Mouse (Mus musculus) hindlimb bud, embryonic 11.5 days (tissue): ENCODE measurements around the gene Mex3a.

Source experiments
- DNase-seq: peaks from one replicate; pipeline ENCODE4 v3.0.0-alpha.2; 2012; ENCODE audit warnings: low read depth, low spot score; ENCODE audit errors: extremely low spot score

Gene Mex3a

DNA sequence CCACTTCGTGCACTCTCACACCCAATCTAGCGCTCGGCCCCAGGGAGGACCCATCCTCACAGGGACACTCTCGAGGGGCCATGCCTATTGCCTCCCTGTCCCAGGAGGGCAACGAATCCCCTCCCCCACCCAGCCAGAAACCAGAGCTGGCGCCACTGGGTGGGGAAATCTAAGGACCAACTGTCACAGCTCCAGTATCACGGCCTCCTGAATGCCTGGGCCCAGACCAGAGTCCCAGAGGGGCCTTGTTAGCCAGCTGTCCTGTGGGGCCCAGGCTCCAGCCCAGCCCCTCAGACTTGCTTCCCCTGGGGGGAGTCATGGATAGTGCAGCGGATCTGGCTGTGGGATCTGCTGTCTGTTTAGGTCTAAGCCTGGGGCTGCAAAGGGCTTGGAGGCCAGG, 4.6 kb upstream of the Mex3a start:
- DNase-seq, result no peak

DNA sequence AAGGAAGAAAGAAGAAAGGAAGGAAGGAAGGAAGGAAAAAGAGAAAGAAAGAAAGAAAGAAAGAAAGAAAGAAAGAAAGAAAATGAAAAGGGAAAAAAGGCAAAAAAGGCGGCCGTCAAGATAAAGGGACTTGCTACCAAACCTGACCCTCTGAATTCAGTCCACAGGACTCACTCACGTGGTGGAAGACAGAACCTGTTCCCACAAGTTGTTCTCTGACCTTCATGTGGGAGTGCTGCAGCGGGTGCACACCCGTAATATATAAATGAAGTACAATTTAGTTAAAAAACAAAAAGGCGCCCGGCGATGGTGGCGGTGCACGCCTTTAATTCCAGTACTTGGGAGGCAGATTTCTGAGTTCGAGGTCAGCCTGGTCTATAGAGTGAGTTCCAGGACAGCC, 3.5 kb upstream of the Mex3a start:
- no peak for DNase-seq

DNA sequence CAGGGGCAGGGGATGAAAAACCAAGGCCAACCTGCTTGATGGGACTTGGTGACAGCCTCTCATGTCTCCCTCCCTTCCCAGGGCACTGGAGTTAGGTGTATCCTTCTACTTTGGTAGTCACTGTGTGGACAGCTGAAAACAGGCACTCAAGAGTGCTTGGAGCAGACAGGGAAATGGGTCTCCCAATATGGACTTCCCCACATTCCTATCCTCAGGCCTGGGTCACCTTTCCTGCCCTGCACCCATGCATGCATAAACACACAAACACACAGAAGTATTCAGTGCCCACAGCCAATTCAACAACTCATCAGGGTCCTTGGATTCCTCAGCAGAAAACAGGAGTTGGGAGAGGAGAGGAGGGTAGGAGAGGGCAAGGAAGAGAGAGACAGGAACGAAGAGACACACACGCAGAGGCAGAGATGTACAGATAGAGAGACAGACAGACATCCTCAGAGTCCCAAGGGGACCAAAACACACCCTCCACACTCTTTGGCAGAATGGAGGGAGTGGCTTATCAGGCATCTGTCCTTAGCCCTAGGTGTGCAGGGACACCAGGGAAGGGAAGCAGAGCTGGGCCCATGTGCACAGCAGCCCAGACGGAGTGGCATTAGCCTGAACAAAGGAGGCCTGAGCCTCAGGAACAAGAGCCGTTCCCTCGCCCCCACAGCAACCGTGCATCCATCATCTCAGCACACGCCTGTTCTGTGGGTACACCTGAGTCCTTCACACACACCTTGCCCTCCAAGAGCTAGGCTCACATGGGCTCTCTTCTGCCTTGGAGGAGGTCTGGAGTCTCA, 2.8 kb upstream of the Mex3a start:
- DNase-seq, result no peak

DNA sequence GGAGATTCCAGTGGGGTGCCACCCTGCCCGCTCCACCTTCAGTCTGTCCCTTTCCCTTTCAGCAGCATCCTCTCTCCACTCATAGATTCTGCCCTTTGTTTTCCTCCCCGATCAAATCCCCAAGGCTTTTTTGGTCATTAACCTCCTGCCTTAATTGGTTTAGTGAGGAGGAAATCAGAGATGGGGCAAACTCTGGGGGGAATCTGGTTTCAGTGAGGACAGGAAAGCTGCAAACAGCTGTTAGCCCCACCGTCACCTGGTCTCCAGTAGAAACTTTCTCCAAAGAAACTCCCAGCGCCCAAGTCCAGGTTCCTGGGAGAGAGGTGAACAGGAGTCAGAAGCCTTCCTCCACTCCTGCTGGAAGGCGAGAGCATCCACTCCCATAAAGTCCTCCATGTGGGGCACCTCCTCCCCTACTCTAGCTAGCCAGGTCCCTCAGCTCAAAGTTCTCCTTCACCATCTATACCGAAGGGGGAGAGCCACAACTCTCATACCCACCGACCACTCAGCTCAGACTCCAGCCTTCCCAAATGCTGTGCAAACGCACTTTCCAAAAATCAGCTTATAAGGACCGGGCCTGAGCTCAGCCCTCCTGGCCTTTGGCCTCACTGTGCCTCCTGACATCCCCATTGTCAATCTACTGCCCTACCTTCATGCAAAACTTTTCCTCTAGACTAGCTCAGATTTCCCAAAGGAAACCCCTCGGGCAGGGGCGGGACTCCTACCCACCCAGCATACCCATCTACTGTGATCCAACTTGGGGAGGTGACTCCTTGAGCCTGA, 1.9 kb upstream of the Mex3a start:
- no peak for DNase-seq

DNA sequence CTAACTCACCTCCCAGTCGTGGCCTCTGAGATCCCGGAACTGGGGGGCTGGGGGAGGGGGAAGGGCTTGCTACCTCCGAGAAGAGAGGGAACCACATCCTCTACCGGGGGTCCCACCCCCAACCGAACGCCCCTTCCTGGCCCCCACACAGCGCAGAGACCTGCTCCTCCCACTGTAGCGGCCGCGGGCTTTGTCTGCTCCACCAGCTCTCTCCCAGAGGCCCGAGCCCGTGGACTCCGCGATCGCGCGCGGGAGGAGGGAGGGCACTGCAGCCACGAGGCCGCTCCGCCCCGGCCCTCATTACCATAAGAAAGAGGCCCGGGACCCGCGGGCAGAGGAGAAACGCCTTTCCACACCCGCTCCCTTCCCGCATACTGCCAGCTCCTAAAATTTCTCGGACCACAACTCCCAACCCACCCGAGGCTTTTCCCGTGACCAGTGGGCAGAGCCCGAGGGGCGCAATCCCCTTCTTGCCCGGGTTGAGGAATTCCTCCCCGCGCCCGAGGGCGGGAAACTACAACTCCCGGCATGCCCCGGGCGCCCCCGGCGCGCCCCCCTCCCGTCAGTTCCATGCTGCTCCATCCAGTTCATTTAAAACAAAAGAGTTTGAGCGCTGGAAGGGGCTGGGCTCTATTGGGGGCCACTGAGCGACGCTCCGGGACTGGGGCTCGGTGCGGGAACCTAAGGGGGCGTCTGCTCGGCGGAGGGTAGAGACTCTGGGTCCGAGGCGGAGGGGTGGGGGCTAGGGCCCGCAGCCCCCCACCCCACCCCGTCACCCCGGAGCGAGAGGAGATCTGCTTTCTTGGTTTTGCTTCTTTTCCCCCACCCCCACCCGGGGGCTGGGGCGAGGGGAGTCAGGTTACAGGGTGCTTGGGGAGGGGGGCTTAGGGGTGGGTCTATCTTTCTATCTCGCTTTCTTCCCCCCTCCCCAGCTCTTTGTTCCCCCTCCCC, 572 bp upstream of the Mex3a start:
- DNase-seq, result no peak

DNA sequence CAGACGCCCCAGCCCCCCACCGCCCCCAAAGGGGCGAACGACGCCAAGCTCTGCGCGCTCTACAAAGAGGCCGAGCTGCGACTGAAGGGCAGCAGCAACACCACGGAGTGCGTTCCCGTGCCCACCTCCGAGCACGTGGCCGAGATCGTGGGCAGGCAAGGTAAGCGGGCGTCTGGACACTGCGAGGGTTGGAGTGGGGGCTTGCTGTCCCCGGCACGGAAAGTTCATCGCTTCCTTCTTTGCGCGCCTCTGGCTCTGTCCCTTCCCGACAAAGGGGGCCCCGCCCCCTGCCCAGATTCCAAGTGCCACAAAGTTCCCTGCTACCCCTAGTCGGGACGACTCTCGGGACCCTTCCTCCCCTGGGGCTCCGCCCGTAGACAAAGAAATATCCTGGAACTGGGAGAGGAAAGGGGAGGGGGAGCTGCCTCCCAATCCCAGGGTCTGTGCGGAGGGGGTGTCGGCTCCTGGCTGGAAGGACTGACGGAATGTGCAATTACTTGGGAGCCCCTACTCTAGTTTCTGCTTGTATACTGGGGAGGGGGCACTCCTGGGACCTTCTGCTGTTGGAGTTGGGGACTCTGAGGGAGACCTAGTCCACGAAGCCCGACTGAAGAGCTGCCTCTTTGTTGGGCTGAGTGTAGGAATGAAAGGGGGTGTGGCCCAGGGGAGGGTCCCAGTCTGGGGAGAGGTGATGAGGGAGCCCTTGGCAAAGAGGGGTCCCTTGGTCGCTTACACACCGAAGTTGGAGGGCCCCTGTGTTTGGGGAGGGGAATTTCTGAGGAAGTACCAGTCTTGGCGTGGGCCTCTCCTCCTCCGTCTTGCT, 705 bp downstream of the Mex3a start:
- no peak for DNase-seq

DNA sequence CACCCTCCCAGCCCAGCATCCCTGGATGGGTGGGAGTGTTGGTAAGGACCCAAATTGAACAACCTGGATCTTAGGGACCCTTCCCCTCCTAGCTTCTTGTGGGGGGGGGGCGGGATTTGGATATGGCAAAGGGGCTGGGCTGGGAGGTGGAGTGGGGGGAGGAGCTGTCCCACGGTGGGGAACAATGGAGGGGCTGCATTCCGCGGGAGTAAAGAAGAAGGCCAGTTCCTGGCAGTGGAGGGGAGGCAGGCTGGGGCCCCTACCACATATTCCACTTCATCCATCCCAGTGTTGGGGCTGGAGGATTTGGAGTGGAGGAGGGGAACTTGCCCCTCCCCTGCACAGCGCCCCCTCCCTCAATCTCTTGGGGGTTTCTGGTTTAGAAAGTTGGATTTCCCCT, 1.5 kb downstream of the Mex3a start:
- no peak for DNase-seq

DNA sequence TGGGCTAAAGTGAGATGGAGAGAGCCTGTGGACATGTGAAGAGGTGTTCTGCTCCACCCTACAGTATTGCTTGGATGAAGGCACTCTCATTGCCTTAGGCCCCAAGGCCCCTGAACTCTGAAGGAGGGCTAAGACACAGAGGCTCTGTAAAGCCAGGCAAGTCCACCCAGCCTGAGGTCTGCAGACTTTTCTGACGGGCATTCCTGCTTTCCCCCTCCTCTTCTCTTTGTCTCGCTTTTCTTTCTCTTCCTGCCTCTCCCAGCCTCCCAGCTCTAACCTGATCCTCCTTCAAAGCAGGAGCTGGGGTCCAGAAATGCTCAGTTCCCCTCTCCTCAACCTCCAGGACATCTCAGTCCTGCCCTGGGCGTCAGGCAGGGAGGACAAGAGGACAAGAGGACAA, 2.8 kb downstream of the Mex3a start:
- no peak for DNase-seq

DNA sequence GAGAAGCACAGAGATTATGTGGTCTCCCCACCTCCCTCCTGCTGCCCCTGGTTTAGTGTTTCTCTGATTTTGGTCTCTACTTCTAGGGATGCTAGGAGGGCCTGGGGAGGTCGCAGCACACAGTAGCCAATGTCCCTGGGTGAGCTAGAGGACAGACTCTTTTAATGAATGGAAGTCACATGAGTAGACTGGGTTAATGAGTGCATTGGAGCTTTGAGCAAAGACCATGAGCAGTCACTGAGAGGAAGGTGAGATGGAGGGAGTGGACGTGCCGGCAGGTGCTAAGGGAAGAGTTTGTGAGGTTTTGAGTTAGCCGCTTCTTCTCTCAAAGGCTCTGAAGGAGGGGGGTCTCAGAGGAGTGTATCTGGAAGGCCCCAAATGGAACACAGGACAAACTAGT, 3.3 kb downstream of the Mex3a start:
- no peak for DNase-seq

DNA sequence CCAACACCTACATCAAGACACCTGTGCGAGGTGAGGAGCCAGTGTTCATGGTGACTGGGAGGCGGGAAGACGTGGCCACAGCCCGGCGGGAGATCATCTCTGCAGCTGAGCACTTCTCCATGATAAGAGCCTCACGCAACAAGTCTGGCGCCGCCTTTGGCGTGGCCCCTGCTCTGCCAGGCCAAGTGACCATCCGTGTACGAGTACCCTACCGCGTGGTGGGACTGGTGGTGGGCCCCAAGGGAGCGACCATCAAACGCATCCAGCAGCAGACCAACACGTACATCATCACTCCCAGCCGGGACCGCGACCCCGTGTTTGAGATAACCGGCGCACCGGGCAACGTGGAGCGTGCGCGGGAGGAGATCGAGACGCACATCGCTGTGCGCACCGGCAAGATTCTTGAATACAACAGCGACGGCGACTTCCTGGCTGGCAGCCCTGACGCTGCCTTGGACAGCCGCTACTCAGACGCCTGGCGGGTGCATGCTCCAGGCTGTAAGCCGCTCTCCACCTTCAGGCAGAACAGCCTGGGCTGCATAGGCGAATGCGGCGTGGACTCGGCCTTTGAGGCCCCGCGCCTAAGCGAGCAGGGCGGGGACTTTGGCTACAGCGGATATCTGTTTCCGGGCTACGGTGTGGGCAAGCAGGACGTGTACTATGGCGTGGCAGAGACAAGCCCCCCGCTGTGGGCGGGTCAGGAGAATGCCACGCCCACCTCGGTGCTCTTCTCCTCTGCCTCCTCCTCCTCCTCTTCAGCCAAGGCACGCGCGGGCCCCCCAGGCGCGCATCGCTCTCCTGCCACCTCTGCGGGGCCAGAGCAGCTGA, 4.1 kb downstream of the Mex3a start:
- no peak for DNase-seq

DNA sequence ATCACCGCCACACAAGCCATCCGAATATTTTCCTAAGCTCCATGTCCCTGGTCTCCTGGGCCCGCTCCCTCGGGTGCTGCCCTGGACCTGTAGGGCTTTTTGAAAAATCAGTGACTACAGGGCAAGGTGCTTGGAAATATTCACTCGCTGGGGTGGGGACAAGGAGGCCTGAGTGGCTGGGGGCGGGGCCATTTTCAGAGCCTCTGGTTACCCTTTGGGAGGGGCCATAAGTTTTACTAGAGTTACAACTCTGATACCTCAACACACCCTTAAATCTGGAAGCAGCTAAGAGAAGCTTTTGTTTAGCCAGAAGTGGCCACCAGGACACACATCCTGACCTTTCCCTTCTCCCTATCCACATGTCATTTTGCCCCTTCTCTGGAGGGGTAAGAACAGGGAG, 5.0 kb downstream of the Mex3a start:
- no peak for DNase-seq

DNA sequence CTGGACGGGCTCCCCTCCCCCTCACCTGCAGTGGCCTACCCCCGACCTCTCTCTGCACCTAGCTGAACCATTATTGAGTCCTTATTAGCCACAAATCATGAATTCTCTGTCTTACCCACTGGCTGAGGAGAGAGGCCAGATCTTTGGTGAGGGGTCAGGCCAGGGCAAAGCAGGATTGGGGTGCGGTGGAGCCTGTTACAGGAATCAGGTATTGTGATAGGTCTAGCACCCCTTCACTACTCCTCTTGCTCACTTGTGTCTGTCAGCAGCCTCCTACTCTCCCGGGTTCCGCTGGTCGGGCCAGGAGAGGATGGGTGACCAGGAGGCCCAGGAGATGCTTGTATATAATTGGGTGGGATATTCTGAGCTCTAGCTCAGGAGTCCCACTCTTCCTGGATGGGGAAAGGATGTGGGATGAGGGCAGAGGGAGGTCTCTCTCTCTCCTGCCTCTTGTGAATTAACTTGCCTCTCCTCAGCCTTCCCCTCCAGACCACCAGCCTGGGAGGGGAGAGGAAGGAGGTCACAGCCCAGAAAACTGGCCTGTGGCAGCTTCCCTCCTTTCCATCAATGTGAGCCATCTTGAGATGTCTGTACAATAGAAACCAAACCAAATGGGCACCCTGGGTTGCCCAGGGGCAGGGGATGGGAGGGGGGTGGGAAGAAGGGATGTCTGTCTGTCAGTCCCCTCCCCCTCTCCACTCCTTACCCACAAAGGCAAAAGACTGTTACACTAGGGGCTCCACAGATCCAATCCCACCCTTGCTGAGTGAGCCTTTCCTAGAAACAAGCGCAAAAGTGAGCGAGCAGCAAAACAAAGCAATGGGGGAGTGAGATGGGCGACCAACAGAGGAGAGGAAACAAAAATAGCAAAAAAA, 6.3 kb downstream of the Mex3a start:
- DNase-seq, result no peak

DNA sequence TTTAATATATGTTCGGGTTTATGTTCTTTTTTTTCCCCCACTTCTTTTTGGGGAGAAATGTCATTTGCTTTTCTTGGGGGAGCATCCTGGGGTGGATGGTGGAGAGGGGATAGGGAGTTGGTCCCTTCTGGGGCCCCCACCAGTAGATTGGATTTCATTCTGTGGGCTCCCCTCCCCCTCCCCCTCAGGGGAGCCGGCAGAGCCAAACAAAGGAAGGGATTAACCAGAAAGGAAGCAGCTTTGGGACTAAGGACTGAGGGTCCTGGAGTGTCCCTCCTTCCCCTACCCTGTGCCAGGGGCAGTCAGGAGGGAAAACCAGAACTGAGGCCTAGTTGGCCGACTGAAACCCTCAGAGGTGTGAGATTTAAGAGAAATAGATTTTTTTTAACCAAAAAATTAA, 7.2 kb downstream of the Mex3a start:
- no peak for DNase-seq

DNA sequence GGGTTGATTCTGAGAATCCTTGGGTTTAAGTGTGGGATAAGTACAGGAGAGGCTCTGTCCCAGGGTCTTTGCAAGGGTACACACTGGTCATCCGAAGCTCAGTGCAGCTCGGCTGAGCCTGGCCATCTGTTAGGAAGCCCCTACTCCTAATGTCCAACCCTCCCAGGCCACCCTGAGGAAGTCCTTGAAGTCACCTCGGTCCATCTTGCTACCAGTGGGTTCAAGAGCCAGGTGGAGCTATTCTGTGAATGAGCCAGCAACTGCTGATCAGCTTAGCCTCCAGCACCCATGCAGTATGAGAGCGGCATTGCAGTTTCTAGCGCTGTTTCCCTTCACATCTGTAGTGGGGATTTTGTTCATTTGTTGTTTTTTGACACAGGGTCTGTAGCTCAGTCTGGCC, 7.9 kb downstream of the Mex3a start:
- DNase-seq, result no peak

DNA sequence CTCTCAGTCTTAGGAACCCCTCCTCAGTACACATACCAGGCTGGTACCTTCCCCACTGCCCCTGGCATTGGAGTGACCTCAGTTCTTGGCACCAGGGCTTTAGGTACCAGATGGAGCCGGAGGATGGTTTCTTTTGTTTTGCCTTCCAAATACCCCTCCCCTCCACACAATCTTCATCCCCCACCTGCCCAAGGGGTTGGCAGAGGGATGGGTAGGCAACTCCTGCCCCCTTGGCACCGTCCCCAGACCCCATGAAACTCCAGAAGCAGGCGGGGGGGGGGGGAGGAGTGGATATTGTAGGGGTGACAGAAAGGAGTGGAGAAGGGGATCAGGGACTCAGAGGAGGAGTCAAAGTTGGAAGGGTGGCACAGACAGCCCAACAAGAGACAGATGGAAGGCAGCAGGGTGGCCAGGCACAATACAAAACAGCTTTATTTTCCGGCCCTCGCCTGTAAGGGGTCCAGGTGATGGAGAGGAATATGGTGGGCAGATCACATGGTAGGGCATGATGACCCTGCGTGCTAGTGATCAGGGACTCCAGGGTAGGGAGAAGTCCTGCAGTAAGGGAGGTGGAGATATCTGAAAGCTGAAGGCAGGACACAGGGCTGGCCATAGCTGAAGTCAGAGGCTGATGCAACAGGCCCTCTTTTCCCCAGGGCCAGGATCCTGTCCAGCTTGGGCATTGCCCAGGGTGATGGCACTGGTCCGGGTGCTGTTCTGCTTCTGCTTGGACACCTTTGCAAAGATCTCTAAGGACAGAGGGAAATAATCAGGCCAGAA, 9.6 kb downstream of the Mex3a start:
- no peak for DNase-seq

DNA sequence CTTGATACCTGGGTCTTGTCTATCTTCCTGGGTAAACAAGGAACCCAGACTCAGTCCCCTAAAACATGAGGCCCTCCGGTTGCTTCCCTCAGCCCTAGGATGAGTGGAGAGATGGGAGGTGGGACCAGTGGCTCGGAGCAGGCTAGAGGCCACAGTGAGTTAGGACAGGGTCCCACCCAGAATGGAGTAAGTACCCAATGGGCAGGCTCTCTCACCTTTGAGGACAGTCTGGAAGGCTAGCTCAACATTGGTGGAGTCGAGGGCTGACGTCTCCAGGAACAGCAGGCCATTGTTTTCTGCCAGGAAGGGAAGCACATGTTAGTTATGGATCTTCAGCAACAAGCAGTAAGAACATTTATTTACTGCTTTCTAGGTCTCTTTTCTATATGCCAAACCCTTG, 10.3 kb downstream of the Mex3a start:
- no peak for DNase-seq

DNA sequence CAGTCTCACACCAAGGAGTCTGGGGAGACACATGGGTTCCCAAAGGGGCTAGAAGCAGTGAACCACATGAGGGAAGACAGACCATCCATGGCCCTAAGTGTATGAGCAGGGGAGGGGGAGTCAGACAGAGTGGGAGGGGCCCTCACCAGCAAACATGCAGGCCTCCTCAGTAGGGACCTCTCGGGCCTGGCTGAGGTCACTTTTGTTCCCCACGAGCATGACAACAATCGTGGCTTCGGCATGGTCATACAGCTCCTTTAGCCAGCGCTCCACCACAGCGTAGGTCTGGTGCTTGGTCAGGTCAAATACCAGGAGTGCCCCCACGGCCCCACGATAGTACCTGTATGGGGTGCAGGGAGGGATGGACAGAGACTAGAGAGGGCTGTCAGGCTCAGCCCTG, 11.0 kb downstream of the Mex3a start:
- no peak for DNase-seq
